Mouse (Mus musculus): ENCODE results near the gene Ankle1. TPM values are rescaled to one million over a fixed set of nuclear protein-coding genes. Genes with fewer than 3 reads are reported as not detected.

Ankle1 gene
- total and polyA plus RNA-seq, 3 experiments = 0.48 to 3.4 (median 0.58) TPM

GRCm38 (mm10) chr8:71381971-71382961 lies 23.5 kb upstream of the Ankle1 start:
- DNase-seq = peak; percentile 94

- peak; percentile 63 for DNase-seq
These were observed 22.4 kb upstream of the Ankle1 start for GRCm38 (mm10) chr8:71383396-71383795.

DNA sequence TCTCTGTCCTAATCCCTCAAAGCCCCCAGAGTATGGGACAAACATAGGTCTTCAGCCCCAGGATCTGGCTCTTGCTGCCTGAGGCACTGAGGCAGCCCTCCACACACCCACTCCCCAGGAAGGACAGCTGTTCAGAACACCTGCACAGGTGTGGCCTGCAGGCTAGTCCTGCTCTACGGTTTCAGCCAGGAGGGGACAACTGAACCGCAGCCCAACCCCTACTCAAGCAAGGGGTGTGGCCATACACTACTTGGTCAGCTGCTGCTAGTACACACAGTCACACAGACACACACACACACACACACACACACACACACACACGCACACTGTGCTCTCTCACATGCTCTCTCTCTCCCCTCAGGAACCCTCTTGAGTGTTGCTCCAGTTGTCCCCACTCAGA lies 21.9 kb upstream of the Ankle1 start:
- DNase-seq = no peak

- no peak for DNase-seq
These were observed 20.5 kb upstream of the Ankle1 start for GRCm38 (mm10) chr8:71385212-71385835.

- no peak for DNase-seq
These were observed 17.5 kb upstream of the Ankle1 start for GRCm38 (mm10) chr8:71388267-71388666.

GRCm38 (mm10) chr8:71391696-71392095 lies 14.1 kb upstream of the Ankle1 start:
- DNase-seq = peak; percentile 0

- peak; percentile 0 for DNase-seq
These were observed 13.4 kb upstream of the Ankle1 start for GRCm38 (mm10) chr8:71392391-71392790.

- DNase-seq = peak; percentile 59
These were observed 12.9 kb upstream of the Ankle1 start for GRCm38 (mm10) chr8:71392871-71393270.

GRCm38 (mm10) chr8:71394481-71394880 lies 11.3 kb upstream of the Ankle1 start:
- peak; percentile 1 for DNase-seq

GRCm38 (mm10) chr8:71395071-71395470 lies 10.7 kb upstream of the Ankle1 start:
- DNase-seq = peak; percentile 4

- DNase-seq = peak; percentile 58
These were observed 10.2 kb upstream of the Ankle1 start, which contains the start of gene Ushbp1 for GRCm38 (mm10) chr8:71395629-71396028. Gene Ushbp1 (minus strand): TSS chr8:71395802.

DNA sequence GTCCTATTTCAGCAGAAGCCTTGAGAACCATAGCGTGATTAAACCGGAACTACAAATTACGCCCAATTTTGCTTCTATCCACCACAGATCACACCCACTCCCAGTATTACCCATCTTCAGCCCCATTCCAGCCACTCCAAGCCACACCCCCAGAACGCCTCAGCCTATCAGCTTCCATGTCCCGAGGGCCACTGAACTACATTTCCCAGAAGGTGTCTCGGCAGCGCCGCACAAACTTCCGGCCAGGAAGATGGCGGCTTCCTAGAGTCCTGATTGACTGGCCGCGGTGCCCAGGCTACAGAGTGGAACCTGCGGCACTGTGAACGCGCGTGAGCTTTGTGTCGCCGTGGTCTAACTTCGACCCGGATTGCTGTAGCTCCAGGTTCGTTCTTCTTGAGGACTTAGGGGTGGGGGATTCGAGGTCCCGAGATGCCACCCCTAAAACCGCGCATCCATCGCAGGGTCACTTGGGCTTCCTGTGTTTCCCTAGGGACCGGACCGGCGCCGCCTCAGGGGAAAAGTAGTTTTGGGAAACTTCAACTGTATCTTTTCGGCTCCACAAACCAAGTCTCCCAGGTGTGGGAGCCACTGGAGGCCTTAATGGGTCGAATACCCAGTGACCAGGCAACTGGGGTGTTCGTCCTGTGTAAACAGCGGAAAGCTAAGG lies 9.0 kb upstream of the Ankle1 start, which contains the start of gene Babam1:
Gene Babam1 (plus strand): TSS at position 223 of the 667 bp plus-strand sequence.
- peak; percentile 97 for DNase-seq

GRCm38 (mm10) chr8:71397701-71398100 lies 8.1 kb upstream of the Ankle1 start:
- no peak for DNase-seq

GRCm38 (mm10) chr8:71400826-71401225 lies 5.0 kb upstream of the Ankle1 start:
- no peak for DNase-seq

GRCm38 (mm10) chr8:71401454-71401853 lies 4.4 kb upstream of the Ankle1 start:
- no peak for DNase-seq

GRCm38 (mm10) chr8:71402446-71402964 lies 3.3 kb upstream of the Ankle1 start:
- DNase-seq = no peak

DNA sequence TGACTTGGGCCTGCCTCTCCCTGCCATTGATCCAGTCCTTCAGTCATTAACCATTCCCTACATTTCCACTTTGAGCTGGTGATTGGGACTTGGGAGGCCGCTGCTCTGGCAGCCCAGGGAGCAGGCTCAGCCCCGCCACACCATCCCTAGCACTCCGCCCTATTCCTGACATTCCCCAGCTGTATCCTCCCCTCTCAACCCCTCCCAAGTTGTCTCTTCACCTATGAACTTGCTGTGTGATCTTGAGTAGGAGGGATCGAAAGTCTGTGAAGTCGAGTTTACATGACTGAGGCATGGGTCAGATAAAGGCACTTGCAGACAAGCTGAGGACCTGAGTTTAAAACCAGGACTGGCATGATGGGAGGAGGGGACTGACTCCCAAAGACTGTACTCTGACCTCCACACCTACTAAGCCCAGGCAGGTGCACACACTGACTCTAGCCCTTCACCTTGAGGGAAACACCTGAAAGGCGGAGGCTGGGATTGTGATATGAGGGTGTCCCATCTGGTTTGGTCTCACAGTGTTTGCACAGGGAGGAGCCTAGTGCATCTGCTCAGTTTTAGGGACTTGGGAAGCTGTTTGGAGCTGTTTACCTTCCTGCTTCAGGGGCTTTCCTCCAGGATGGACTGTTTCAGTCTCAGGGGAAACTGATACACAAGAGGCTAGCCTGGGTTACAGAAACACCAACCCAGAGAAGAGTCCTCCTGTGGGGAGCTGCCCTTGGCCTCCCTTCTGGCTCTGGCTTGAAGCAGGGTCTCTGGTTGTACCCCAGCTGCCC lies 2.5 kb upstream of the Ankle1 start:
- no peak for DNase-seq

GRCm38 (mm10) chr8:71404011-71404410 lies 1.8 kb upstream of the Ankle1 start:
- DNase-seq = no peak

DNA sequence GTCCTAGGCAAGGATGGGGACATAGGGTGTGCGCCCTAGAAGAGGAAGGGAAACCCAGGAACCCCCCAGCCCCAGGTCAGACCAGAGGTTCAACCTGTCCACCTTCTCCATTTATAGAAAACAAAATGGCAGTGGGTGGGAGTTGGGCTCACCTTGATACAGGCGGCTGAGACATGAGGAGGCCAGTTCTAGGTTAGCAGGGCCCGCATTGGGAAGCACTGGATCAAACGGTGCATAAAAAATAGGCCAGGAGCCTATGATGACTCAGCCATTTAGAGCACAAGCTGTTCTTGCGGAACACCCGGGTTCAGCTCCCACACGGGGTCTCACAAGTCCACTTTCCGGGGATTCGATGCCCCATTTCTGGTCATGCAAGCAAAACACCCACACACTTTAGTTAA lies 859 bp upstream of the Ankle1 start:
- peak; percentile 47 for DNase-seq

DNA sequence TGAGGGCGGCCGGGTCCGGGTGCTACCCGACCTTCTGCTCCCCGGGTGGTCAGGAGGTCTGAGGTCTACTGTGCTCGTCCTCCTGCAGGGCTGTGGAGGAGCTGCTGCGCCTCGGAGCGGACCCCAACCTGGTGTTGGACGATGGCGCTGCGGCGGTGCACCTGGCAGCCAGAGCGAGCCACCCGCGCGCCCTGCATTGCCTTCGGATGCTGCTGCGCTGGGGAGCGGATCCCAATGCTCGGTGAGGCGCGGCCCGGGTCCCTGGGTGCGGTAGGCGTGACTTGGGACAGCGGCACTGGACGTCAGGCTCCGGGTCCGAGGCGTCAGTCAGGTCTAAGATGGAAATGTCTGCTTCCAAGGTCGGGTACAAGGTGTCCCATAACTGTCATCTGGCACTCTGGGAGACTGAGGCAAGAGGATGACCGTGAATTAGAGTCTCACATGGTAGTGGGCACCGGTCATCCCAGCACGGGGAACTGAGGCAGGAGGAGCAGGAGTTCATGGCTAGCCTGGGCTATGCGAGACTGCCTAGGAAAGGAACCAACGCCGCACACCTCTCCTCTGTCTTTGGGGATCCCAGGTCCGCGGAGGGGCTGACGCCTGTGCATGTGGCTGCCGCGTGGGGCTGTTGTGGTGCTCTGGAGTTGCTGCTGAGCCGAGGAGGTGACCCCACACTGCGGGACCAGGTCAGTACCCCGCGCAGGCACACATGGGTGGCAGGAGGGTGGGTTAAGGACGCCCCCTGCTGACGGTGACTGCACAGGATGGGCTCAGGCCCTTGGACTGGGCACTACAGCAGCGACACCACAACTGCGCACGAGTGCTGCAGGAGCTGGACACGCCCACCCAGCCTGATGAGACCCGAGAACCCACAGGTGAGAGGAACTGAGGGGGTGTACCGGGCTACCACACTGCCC lies 547 bp downstream of the Ankle1 start:
- peak; percentile 68 for DNase-seq

Measured in adrenal gland, adult 2 months (tissue).